Mouse (Mus musculus) hindbrain, embryonic 12.5 days (tissue): ENCODE measurements around the gene Tjp1. TPM values are rescaled to one million over a fixed set of nuclear protein-coding genes. Genes with fewer than 3 reads are reported as not detected.

Experiments used
- ATAC-seq: fragments of 200-750 bp; cut with Nextera tagmentation; 2 replicates; pipeline ENCODE4 v1.8.0; 2017; ENCODE audit warnings: moderate TSS enrichment; ENCODE audit not compliant: low FRiP score
- H3K27ac ChIP-seq: fragments of 300-500 bp; sonication (generic); 2 replicates; pipeline ENCODE4 v1.5.1; 2016; ENCODE audit warnings: mild to moderate bottlenecking
- H3K27me3 ChIP-seq: fragments of 300-500 bp; sonication (generic); 2 replicates; pipeline ENCODE4 v1.6.1; 2016; ENCODE audit warnings: mild to moderate bottlenecking
- H3K36me3 ChIP-seq: fragments of 300-500 bp; sonication (generic); 2 replicates; pipeline ENCODE4 v1.6.1; 2016; ENCODE audit warnings: mild to moderate bottlenecking
- H3K4me1 ChIP-seq: fragments of 300-500 bp; sonication (generic); 2 replicates; pipeline ENCODE4 v1.6.1; 2016
- H3K4me2 ChIP-seq: fragments of 300-500 bp; sonication (generic); replicated peaks from 2 replicates; pipeline ENCODE4 v1.6.1; 2016; ENCODE audit warnings: mild to moderate bottlenecking
- H3K4me3 ChIP-seq: fragments of 300-500 bp; sonication (generic); 2 replicates; pipeline ENCODE4 v1.5.1; 2016; ENCODE audit warnings: mild to moderate bottlenecking
- H3K9ac ChIP-seq: fragments of 300-500 bp; sonication (generic); 2 replicates; pipeline ENCODE4 v1.6.1; 2016; ENCODE audit warnings: mild to moderate bottlenecking, moderate library complexity
- H3K9me3 ChIP-seq: fragments of 300-500 bp; sonication (generic); replicated peaks from 2 replicates; pipeline ENCODE4 v1.6.1; 2016; ENCODE audit warnings: mild to moderate bottlenecking
- WGBS: fragments of 180-500 bp; shearing (Covaris S2); methylation state at CpG from one replicate; pipeline ENCODE4 v1.1.7; 2016; 5-methylcytosine and 5-hydroxymethylcytosine counted together
- polyA plus RNA-seq: library from polyadenylated mRNA; unstranded; fragments of >200 nt; fragmentation: Nextera tagmentation; extraction: Ambion mirVana; gene quantifications from 2 replicates; pipeline ENCODE4 v1.2.1, GENCODE M21; 2016

Gene Tjp1
- polyA plus RNA-seq, 1 experiment from 2014 or later: 36.3 TPM

GRCm38 (mm10) chr7:65296675-65297589 lies 230.6 kb downstream of the Tjp1 start:
- no peak overlapping the region for H3K4me2 ChIP-seq
- H3K4me1 ChIP-seq: no peaks in the 10 kb centered on the region
- no peaks in the 10 kb centered on the region for H3K9me3 ChIP-seq
- peaks cover 31% of the 10 kb centered on the region for H3K36me3 ChIP-seq
- no peaks in the 10 kb centered on the region for H3K27me3 ChIP-seq
- 90% methylated on average over 6 of the region's 6 CpGs for WGBS
- H3K9ac ChIP-seq: no peak overlapping the region
- H3K27ac ChIP-seq: no peak overlapping the region
- H3K4me3 ChIP-seq: no peak overlapping the region
- no peak for ATAC-seq

DNA sequence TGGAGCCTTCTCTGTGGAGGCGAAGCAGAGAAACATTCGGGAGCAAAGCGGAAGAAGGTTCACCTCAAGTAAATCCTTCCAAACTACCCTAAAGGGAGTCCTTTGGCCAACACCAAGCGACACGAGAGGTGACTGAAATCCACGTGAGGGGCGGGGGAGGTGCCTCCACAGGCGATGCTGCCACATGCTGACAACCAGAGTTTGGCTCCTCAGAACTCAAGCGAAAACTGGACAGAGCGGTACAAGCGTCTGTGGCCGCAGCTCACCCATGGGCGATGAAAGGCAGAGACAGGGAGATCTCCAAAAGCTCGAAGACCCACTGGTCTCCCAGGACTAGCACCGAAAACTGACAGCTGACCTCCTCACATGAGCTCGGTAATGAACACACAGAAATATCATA lies 244.7 kb downstream of the Tjp1 start:
- Histone ChIP-seq H3K27ac (no peak overlapping the region), H3K9ac (no peak overlapping the region), H3K4me3 (no peak overlapping the region), H3K9me3 (no peaks in the 10 kb centered on the region), H3K4me2 (no peak overlapping the region), H3K4me1 (peaks cover 16% of the 10 kb centered on the region), H3K36me3 (no peaks in the 10 kb centered on the region), H3K27me3 (no peaks in the 10 kb centered on the region)
- no peak for ATAC-seq
- 74% methylated on average over 16 of the region's 16 CpGs for WGBS

DNA sequence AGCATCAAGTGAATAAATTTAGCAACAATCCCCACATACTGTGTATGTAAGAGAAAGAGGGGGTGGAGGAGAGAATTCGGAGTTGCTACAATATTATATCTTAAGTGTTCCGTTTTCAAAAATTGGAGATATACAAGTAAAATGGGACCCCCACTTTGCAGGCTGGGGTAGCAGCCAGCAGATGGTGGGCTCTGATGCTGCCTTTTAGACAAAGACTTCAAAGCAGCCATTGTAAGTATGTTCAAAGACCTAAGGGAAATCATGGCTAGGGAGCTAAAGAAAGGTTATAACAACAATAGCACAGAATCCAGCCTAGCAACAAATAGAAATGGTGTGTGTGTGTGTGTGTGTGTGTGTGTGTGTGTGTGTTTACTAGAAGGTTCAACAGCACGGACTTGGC lies 245.6 kb downstream of the Tjp1 start:
- Histone ChIP-seq H3K4me3 (no peak overlapping the region), H3K27ac (no peak overlapping the region), H3K36me3 (no peaks in the 10 kb centered on the region), H3K27me3 (no peaks in the 10 kb centered on the region), H3K9me3 (no peaks in the 10 kb centered on the region), H3K9ac (no peak overlapping the region), H3K4me2 (no peak overlapping the region), H3K4me1 (peaks cover 16% of the 10 kb centered on the region)
- 63% methylated on average over 3 of the region's 3 CpGs for WGBS
- ATAC-seq: no peak

DNA sequence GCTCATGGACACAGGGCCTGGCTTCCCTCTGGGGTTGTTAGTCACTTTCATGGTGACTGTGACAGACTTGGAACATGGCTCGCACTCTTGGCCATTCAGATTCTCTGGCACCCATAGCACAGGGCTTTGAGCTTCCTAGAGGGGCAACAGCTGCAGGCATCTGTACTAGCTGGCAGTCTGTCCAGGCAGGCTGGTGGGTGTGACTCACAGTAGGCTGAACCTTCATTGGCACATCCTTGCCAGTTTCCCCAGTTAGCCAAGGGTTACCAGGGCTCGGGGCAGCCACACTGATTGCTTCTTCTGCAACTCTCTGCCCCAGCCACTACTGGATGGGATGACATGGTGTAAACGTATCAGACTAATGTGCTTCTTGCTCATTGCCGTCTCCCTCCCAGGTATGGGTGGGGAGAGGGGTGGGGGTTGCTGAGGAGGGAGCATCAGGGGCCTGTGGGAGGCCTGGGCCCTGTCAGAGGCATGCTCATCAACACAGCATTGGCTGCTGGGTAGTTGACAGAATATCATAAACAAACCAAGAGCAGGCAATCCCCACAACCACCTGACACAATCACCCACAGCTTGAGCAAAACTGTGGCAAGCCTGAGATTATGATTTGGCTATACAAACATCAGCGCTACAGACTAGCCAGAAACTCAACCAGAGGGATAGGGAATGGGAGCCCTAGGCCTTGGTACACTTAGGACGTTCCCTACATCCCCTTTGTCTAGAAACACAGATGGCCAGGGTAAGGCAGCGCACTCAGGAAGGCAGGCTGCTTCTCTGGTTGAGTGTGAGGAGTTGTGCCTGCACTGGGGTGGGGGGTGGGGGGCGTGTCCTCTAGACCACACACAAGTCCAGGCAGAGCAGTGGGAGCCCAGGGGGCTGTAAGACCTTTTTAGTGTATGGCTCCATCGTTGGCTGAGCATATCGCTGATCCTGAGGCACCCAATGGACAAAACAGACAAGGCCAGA lies 246.4 kb downstream of the Tjp1 start:
- H3K9me3 ChIP-seq: no peaks in the 10 kb centered on the region
- WGBS: 64% methylated on average over 10 of the region's 10 CpGs
- no peak overlapping the region for H3K4me3 ChIP-seq
- peaks cover 16% of the 10 kb centered on the region for H3K4me1 ChIP-seq
- no peak overlapping the region for H3K9ac ChIP-seq
- no peaks in the 10 kb centered on the region for H3K27me3 ChIP-seq
- no peaks in the 10 kb centered on the region for H3K36me3 ChIP-seq
- peak; percentile 30; the same call in 1 of the 2 replicates for ATAC-seq
- H3K4me2 ChIP-seq: no peak overlapping the region
- H3K27ac ChIP-seq: no peak overlapping the region

DNA sequence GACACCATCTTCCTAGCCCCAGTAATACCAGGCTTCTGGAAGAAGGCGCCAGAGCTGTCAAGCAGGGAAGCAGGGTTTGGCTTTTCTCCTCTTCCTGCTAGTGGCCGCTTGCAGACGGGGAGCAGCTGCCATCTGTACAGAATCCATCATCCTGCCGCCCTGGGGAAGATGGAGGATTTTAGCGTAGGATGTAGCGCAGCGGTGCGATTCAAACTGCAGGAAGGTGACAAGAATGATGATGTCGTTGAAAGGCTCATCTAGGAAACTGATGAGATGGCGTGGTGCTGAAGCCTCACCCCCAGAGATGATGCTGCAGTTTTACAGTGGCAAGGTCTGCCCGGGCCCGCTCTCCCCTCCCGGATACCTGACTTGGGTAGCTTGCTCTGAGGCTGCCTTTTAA lies 248.3 kb downstream of the Tjp1 start:
- Histone ChIP-seq H3K27me3 (no peaks in the 10 kb centered on the region), H3K27ac (peak overlapping the region; percentile 66), H3K4me3 (no peak overlapping the region), H3K9me3 (no peaks in the 10 kb centered on the region), H3K4me2 (no peak overlapping the region), H3K36me3 (no peaks in the 10 kb centered on the region), H3K4me1 (peaks cover 16% of the 10 kb centered on the region), H3K9ac (no peak overlapping the region)
- WGBS: 69% methylated on average over 13 of the region's 13 CpGs
- ATAC-seq: peak; percentile 68

DNA sequence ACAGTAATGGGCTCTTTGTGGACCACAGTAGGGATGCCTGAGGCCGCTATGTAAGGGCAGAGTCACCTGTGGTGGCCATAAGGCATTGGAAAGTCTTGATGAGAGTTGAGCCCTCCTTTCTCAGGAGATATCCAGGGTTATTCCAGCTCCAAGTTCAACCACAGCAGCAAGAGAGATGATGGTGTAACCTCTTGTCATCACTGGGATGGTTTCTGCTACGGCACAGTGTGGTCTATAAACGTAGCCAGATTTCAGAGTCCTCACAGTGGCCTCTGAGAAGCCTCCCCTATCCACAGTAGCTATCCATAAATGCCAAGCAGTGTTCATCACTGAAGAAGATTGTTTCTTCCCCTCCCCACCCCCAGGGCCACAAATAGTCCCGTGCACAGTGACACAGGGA lies 251.8 kb downstream of the Tjp1 start:
- no peaks in the 10 kb centered on the region for H3K4me1 ChIP-seq
- H3K36me3 ChIP-seq: no peaks in the 10 kb centered on the region
- H3K9me3 ChIP-seq: no peaks in the 10 kb centered on the region
- ATAC-seq: no peak
- 88% methylated on average over 4 of the region's 4 CpGs for WGBS
- no peak overlapping the region for H3K4me2 ChIP-seq
- H3K9ac ChIP-seq: no peak overlapping the region
- no peaks in the 10 kb centered on the region for H3K27me3 ChIP-seq
- H3K4me3 ChIP-seq: no peak overlapping the region
- no peak overlapping the region for H3K27ac ChIP-seq

DNA sequence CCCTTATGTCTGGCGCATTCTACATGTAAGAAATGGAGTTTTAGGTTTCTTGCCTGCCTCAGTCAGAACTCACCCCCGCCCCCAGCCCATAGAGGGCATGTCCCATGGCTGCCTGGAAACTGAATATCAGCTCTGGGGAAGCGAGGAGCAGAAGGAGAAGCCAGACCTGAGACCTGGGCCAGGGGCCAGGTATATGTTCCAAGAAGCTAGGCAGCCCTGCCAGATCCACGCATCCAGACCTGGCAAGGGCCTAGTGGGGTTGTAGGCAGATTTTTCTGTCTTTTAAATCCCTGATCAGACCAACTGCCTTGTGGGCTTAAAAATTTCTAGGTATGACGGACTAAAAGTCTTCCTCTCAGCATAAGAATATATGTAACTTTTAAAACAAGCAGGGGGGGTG lies 253.4 kb downstream of the Tjp1 start:
- Histone ChIP-seq H3K4me3 (no peak overlapping the region), H3K36me3 (no peaks in the 10 kb centered on the region), H3K9ac (no peak overlapping the region), H3K9me3 (no peaks in the 10 kb centered on the region), H3K27ac (no peak overlapping the region), H3K4me1 (no peaks in the 10 kb centered on the region), H3K4me2 (no peak overlapping the region), H3K27me3 (no peaks in the 10 kb centered on the region)
- ATAC-seq: no peak
- WGBS: 92% methylated on average over 5 of the region's 5 CpGs

- H3K27ac ChIP-seq: no peak overlapping the region
- no peaks in the 10 kb centered on the region for H3K4me1 ChIP-seq
- H3K27me3 ChIP-seq: no peaks in the 10 kb centered on the region
- no peak overlapping the region for H3K4me3 ChIP-seq
- no peaks in the 10 kb centered on the region for H3K36me3 ChIP-seq
- no peak overlapping the region for H3K4me2 ChIP-seq
- no peak for ATAC-seq
- H3K9me3 ChIP-seq: no peaks in the 10 kb centered on the region
- 94% methylated on average over 8 of the region's 8 CpGs for WGBS
- H3K9ac ChIP-seq: no peak overlapping the region
Measured at GRCm38 (mm10) chr7:65249656-65250055, 277.9 kb downstream of the Tjp1 start.

Other genes starting within 250 kb of the Tjp1 start
- 14.6 and 15.8 TPM in 2 replicates for gene Tarsl2, start 117.1 kb upstream of the Tjp1 start, polyA plus RNA-seq
- gene Tm2d3, start 163.4 kb upstream of the Tjp1 start, polyA plus RNA-seq: 61.5 and 71.8 TPM in 2 replicates